Mouse (Mus musculus) c-Kit-positive CD71-negative TER-119-negative erythroid progenitor cells, embryonic 14.5 days (primary cell): ENCODE data around the gene Map3k15.

Source experiments
- DNase-seq: peaks from one replicate; pipeline ENCODE4 v3.0.0-alpha.2; 2013; ENCODE audit warnings: low read depth

Map3k15 gene

GRCm38 (mm10) chrX:159988002-159988960 lies at the start of gene Map3k15:
Map3k15 (plus strand) TSS chrX:159988433.
- DNase-seq = peak; percentile 42

GRCm38 (mm10) chrX:159942569-159942968 lies 45.7 kb upstream of the Map3k15 start:
- DNase-seq = no peak

GRCm38 (mm10) chrX:159943586-159943985 lies 44.6 kb upstream of the Map3k15 start:
- no peak for DNase-seq

DNA sequence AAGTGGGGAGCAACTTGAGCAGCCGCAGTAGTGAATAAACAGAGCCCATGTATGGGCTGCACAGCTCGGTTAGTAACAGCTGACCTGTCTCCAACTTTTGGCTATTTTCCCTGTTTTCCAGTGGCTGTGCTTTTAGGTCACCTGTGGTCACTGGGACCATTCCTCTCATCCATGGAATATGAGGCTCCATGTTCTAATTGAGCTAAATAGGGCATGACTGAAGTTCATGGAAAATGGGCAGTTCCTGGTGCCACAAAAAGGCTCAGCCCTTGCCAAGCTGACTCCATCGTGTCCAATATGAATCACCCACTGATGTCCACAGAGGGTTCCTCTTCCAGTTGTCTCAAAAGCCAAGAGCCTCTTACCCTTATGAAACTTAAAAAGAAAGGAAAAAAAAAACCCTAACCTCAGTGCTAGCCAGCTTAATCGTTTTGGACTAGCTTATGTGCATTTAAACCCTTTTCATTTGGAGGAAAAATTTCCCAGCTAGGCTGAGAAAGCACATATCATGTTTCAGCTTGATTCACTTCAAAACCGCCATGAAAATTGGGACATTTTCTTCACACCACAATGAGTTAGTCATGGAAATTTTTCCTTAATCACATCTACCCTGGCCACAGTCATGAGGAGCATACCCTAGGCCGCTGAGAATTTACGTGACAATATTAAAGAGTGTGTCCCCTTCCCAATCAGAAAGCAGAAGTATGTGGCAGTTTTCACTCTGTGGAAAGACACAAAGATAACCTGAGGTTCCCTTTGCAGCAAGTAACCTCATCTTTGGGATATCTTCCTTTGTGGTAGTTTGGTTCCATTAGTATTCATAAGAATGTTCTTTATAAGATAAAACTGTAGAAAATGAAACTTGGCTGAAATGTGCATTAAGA lies 34.4 kb upstream of the Map3k15 start:
- no peak for DNase-seq

GRCm38 (mm10) chrX:159954430-159954779 lies 33.8 kb upstream of the Map3k15 start:
- DNase-seq = no peak

DNA sequence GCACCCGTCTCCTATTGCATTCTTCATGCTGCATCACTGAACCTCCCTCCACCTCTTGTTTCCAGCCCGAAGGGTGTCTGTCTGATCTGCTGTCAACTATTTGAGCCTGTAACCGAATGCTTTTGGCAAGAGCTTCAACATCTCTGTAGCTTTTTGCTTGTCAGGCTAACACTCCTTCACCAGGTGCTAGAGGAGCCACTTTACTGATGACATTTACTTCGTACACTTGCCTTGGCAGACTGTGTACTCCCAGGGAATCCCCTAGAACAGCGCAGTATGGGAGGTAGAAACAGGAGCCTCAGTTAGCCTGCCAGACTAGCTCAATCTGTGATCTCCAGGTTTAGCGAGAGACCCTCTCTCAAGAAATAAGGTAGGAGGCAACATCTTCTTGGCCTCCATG lies 32.8 kb upstream of the Map3k15 start:
- DNase-seq = no peak

DNA sequence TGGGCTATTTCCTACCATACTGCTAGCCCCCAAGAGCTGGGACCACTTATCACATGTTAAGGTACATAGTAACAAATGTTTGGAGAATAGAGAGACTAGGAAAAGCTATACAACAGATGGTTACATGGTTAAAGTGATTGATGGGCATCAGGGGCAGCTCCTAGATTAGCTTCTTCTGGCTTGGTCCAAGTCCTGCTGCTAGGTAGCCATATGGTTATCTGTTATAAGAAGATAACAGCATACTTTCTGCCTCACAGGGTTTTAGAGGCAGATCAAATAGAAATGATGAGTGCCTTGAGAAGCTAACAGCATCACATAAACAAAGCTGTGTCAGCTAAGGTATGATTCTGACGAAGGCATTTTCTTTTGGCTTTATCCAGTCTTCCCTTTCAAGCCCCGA lies 26.8 kb upstream of the Map3k15 start:
- DNase-seq = no peak

DNA sequence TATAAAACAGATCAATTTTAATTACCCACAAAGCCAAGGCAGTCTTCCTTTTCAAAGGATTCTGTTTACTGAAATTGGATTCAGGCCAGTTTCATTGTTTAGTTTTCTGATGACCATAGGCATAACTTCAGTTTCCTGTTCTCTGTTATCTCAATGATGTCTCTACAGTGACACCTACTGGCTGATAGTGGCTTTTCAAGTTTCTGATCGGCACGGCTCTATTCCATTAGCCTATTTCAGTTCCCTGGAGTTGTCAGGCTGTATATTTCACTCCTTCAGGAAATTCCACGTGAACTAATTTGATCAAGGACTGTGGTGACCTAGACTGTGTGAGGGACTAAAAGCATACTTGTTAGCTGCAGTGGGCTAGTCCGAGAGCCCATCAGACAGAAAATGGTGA lies 25.0 kb upstream of the Map3k15 start:
- peak; percentile 33 for DNase-seq

DNA sequence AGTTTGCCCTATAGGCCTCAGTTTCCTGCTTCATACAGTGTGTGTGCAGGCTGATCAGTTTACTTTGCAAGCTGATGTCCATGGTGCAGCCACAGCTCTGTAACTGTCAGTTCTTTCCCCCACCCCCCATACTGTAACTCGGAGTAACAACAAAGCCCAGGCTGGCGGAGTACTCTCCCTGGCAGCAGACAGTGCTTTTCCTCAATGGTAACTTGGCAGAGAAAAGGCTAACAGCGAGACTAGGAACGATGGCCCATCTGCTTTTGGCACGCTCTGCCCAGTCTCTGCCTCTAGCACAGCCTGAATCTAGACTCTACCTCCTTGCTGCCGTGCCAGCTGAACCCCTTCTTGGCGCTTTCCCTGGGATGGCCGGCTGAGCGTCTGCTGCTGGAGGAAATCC lies 24.3 kb upstream of the Map3k15 start:
- DNase-seq = no peak

DNA sequence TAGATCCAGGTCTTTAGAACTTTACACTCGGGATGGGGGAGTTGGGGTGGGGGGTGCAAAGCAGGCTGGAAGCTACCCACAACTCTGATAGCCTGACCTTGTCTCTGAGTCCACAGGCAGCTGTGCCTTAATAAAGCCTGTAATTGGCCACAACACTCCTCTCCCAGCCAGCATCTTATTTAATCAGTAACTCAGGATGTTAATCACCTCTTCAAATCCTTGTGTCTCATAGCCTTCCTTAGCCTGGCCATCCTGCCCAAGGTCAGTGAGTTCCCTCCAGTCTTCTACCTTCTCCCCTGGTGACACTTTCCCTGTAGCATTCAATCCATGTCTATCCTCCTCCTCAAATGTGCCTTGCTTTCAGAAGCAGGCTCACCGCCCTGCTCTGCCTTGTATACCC lies 19.2 kb upstream of the Map3k15 start:
- no peak for DNase-seq

DNA sequence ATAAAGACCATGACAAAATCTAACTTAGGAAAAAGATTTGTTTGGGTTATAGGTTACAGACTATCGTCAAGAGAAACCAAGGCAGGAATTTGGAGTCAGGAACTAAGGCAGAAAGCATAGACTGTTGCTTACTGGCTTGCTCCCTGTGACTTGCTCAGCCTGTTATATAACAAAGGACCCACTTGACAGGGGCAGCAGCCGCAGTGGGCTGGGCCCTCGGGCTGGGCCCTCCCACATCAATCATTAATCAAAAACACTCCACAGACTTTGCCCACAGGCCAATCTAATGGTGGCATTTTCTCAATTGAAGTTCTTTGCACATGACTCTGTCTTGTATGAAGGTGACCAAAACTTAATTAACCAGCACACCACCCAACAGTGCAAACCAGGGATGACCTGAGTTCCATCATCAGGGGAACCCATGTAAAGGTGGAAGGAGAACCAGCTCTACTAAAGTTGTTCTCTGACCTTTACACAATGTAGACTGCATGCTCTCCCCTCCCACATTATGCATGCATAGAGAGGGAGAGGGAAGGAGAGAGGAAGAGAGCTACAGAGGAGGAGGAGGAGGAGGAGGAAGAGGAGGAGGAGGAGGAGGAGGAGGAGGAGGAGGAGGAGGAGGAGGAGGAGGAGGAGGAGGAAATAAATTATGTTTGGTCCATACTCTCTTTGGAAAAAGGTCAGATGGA lies 17.0 kb upstream of the Map3k15 start:
- DNase-seq = no peak

GRCm38 (mm10) chrX:159973730-159974129 lies 14.5 kb upstream of the Map3k15 start:
- DNase-seq = peak; percentile 40

- DNase-seq = no peak
These were observed 12.0 kb upstream of the Map3k15 start for GRCm38 (mm10) chrX:159976243-159976642.

- no peak for DNase-seq
These were observed 7.6 kb downstream of the Map3k15 start for GRCm38 (mm10) chrX:159995808-159996207.

DNA sequence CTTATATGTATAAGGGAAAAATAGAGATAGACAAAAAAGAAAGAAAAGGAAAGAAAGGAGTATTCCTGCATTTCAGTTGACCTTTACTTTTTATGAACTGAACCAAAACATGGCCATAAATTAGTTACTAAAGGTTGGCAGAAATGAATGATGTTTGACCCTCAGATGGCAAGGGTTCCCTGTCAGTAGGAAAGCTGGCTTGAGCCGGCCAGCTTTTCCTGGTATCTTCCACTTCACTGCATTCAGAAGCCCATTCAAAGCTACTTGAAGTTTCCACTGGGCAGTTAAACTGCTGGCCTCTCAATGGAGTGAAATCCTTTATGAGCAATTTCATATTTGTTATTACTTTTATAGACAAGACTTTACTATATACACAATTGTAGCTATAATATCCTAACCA lies 65.1 kb downstream of the Map3k15 start:
- no peak for DNase-seq

DNA sequence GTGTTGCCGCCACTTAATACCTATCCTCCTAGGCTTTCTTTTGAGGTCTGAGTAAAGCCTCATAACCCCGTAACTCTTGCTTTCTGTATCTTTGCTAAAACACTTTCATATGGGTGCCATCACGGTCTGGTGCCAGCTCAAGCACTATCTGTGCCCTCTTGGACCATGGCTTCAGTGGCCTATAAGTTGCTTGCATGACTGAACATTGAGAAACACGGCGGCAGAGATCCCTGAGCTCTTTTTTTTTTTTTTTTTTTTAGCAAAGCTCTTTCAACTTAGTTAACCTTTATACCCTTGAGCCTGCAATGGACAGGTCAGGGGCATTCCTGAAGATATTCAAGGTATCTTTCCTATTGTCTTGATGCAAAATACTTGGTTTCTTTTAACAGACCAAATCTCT lies 66.4 kb downstream of the Map3k15 start:
- no peak for DNase-seq

DNA sequence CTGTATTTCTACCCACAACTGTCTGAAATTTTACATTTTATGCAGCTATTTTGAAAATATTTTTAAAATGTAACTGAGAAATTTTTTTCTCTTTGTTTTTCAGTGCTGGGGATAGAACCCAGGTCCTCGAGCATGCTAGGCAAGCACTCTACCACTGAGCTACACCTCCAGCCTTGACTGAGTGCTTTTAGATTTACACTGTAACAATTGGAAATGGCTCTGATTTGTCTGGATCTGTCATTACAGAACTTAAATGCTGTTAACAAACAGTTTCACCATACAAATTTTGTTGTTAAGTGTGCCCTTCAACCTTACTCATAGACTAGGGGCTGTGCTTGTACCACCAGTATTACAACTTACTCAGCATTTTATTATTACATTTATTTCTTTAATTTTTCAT lies 103.7 kb downstream of the Map3k15 start:
- no peak for DNase-seq

- no peak for DNase-seq
These were observed 119.6 kb downstream of the Map3k15 start for GRCm38 (mm10) chrX:160107817-160108216.

DNA sequence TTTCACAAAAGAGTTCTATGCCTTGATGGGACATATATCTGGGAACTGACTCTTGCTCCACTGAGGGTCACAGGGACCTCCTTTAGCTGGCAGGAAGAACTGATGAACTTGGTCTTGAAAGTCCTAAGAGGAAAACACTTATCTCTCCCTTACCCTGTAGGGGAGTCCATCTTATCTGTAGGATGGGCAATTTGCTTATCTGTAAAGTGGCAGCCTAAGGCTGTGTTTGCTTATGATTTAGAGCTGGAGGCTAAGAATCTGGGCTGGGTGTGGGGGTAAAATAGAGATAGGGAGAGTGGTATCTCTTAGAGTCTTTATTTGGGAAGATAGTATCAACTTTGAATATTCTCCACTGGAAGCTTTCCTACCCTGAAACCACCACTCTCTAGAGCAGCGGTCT lies 125.5 kb downstream of the Map3k15 start:
- no peak for DNase-seq

DNA sequence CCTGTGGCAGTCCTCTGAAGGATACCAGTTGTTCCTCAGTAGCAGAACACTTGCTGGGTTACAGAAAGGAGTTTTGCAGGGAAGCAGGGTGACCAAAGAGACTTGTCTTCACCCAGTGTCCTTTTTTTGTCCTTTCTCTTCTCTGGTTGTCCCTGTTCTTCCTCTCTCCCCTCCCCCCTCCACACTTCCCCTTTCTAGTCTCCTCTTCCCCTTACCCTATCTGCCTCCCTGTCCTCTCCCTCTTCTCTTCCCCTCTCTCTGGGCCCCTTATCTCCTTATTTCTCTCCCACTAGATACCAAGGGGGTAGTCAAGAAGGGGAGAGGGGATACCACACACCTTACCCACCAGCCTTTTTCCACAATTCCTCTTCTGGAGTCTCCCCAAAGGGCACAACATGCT lies 127.8 kb downstream of the Map3k15 start:
- no peak for DNase-seq

DNA sequence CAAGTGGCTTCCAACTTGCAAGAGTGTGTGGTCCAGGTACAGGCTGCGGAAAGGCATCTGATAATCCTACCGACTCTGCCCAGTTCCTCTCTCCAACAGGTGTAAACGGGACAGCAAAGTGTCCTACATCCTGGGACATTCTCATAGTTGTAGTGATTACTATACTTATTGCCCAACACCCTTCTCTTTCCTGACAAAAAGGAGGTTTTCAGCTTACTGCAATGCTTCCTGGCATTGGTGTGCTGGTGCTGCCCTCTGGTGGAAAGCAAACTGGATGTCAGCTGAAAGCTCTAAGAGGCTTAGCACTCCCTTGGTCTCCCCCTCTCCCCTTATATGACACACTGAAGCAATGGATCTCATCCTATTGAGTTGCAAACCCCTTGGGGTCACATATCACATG lies 128.4 kb downstream of the Map3k15 start:
- DNase-seq = peak; percentile 36

DNA sequence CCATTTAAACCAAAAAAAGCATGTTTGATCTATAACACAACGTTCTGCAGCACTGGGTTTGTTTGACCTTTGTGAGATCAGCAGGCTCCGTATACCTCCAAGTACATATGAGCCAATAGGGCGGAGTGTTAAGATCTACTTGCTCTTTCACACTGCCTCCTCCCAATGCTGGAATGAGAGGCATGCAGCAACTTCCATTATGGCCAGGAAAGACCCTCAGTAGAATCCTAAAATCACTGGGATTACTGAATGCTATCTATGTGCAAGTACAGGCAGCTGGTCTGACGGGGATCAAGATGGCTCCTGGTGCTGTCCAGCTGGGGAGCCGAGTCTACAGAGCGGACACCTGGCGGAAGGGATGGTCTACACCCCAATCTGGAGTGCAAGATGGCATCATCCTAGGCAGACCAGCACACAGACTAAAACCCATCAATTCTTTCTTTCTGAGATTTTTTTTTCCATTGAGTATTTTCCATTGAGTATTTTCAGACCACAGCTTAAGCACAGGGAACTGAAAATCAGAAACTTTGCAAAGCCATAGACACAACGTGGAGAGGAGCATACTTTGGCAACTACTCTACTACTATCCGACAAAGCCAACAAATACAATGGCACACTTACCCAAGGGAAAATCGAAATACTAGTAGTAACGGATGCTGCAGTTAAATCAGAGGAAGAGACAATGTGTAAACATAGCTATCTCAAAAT lies 146.1 kb downstream of the Map3k15 start:
- DNase-seq = no peak
